9 mouse cellular contexts compared by ENCODE assay signal in the genomic region with DNA sequence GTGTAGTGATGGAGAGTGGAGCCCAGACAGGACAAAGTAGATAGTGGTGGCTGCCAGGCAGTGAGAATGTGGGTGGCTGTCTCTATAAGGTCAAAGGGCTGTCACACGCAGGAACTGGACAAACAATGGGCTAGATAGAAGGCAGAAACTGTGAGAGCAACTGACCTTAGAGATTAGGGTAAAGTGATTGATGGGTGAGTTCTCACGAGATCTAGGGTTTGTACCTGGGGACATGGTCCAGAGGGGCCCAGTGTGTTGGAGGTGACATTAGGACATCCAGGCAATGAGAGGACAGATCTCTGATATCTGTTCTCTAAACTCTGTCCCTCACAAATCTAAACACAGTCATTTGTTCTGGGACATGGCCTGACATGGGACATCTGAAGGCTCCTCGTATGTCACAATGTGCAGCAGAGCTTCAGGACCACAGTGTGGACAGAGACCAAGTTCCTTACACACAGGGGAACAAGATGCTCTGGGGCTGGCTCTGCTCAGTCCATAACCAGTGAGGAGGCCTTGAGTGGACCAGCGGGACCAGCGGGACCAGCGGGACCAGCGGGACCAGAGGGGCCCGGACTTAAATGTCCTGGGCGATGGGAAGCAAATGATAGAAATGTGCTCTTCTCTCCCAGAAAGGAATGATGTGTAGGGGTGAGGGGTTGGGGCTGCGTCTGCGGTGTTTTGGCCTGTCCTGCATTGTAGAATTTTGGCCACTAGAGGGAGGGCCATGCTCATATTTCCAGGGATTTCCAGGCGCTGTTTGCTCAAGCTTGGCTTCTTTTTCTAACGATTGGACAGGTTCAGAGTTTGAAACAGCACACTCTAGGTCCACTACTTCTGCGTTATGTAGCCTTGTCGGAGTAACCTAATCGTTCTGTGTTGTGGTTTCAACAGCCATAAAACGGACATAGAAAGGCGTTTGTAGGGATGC. TPM values are rescaled to one million over a fixed set of nuclear protein-coding genes. Genes with fewer than 3 reads are reported as not detected.
DNase-seq lines count a peak whose midpoint lies in the region; ATAC-seq and TF ChIP-seq lines count a peak whose summit lies in the region.
"Had no signal": no experiment of that assay in that cellular context is flagged by ENCODE, and none has a peak within 500 bp of the region (broad histone marks: within the 10 kb centered on the region; RNA-seq: fewer than 3 reads in every experiment).

No protein-coding gene starts in this region.

- peak; percentile 78 for TF ChIP-seq CTCF in G1E (IDR thresholded peaks at IDR 0.05; ENCODE audit: low read depth, low read length)

- H3K4me1 ChIP-seq in G1E (ENCODE audit: insufficient read depth, low read depth, low read length) = peaks cover 17% of the 10 kb centered on the region
- no peaks in the 10 kb centered on the region for H3K4me1 ChIP-seq in hindbrain, embryonic 16.5 days (ENCODE audit: control insufficient read depth, insufficient read depth, low read depth, low read length)

- H3K9me3 ChIP-seq in G1E (replicated peaks) = no peaks in the 10 kb centered on the region
- no peaks in the 10 kb centered on the region for H3K9me3 ChIP-seq in hindbrain, embryonic 16.5 days (ENCODE audit: control insufficient read depth, low read length)
- H3K9me3 ChIP-seq: heart, embryonic 15.5 days had no signal

- H3K4me3 ChIP-seq in G1E (ENCODE audit: low read depth, low read length) = no peak overlapping the region
- no peak overlapping the region for H3K4me3 ChIP-seq in hindbrain, embryonic 16.5 days (ENCODE audit: low read length)
- H3K4me3 ChIP-seq: heart, embryonic 15.5 days had no signal

- peaks cover 31% of the 10 kb centered on the region for H3K27me3 ChIP-seq in G1E (ENCODE audit: insufficient read depth, low read length)
- no peaks in the 10 kb centered on the region for H3K27me3 ChIP-seq in hindbrain, embryonic 16.5 days (replicated peaks; ENCODE audit: control insufficient read depth, insufficient read depth, low read length)

- 14% methylated on average over 18 of the region's 18 CpGs for WGBS in hindbrain, embryonic 16.5 days

- no peaks in the 10 kb centered on the region for H3K36me3 ChIP-seq in G1E (replicated peaks)
- H3K36me3 ChIP-seq in hindbrain, embryonic 16.5 days (ENCODE audit: control insufficient read depth, insufficient read depth, low read length) = no peaks in the 10 kb centered on the region
- H3K36me3 ChIP-seq: heart, embryonic 15.5 days had no signal

- no peak; the same call in 1 of the 2 replicates for ATAC-seq in G1E (ENCODE audit: extremely low read depth, insufficient number of reproducible peaks, low FRiP score, poor library complexity, severe bottlenecking)
- ATAC-seq in erythroid progenitor cell, adult 5-6 weeks (replicated peaks; ENCODE audit: low FRiP score, poor library complexity, severe bottlenecking) = peak; percentile 61; the same call in 1 of the 2 replicates
- peak; percentile 67 for ATAC-seq in hindbrain, embryonic 16.5 days
- ATAC-seq in megakaryocyte-erythroid progenitor cell, adult 5-6 weeks (replicated peaks; ENCODE audit: low FRiP score, low TSS enrichment, poor library complexity, severe bottlenecking) = peak; percentile 76

- peak overlapping the region; percentile 13; the same call in 1 of the 2 replicates for H3K9ac ChIP-seq in hindbrain, embryonic 16.5 days (ENCODE audit: low read depth, low read length)
- H3K9ac ChIP-seq: heart, embryonic 15.5 days had no signal

- no peak overlapping the region for H3K4me2 ChIP-seq in hindbrain, embryonic 16.5 days (ENCODE audit: low read length)
- H3K4me2 ChIP-seq: heart, embryonic 15.5 days had no signal

- DNase-seq in G1E (ENCODE audit: low spot score) = peak; percentile 52
- peak; percentile 89 for DNase-seq in brain, adult 2 months (ENCODE audit: low read depth, low spot score)
- peak; percentile 62 for DNase-seq in left cerebral cortex, adult 11 months (ENCODE audit: low spot score)
- DNase-seq in right cerebral cortex, postnatal 10 days (ENCODE audit: low spot score in 2 of 2) = peak; percentile 71 to 75
- DNase-seq in urinary bladder, postnatal 14 days (ENCODE audit: low spot score) = peak; percentile 57

- no peak overlapping the region for H3K27ac ChIP-seq in hindbrain, embryonic 16.5 days (ENCODE audit: low read depth, low read length)
- H3K27ac ChIP-seq: heart, embryonic 15.5 days had no signal

RNA-seq across cellular contexts. Expression of gene Sbk1, which starts 11.9 kb away (rescaled TPM):
- total RNA-seq in G1E (2014; fragmentation: Nextera tagmentation) (not detected in 2 replicates), G1E (2017) (0.06 and 0.33 TPM in 2 replicates)
- polyA plus RNA-seq in G1E (2012) = 0.26 and 0.31 TPM in 2 replicates
- 2.5 and 5.0 TPM in 2 replicates for total RNA-seq in erythroid progenitor cell, adult 5-6 weeks (2015; ENCODE audit: low replicate concordance)
- total RNA-seq in erythroid progenitor cell, adult 5-6 weeks (2017; ENCODE audit: low replicate concordance) = 3.4 and 4.0 TPM in 2 replicates
- 159 and 208 TPM in 2 replicates for polyA plus RNA-seq in hindbrain, embryonic 16.5 days (2015; fragmentation: Nextera tagmentation; extraction: Ambion mirVana)
- total RNA-seq in megakaryocyte-erythroid progenitor cell, adult 5-6 weeks (2014; fragmentation: Nextera tagmentation) = 6.6 and 7.0 TPM in 2 replicates
- total RNA-seq in megakaryocyte-erythroid progenitor cell, adult 5-6 weeks (2017) = 2.9 and 5.2 TPM in 2 replicates
